Comparison of ENCODE assay signal across 26 mouse cellular contexts in genomic region chr12:27909417-27910100, GRCm38 (mm10).
A peak's percentile ranks its signal among the peaks of the same experiment; 100 is the strongest.
DNase-seq lines count a peak whose midpoint lies in the region; ATAC-seq lines count a peak whose summit lies in the region.
"Had no signal": no experiment of that assay in that cellular context is flagged by ENCODE, and none has a peak within 500 bp of the region (broad histone marks: within the 10 kb centered on the region; RNA-seq: fewer than 3 reads in every experiment).

No protein-coding gene starts in this region.

- H3K4me2 ChIP-seq in forebrain, embryonic 13.5 days = no peak overlapping the region
- no peak overlapping the region for H3K4me2 ChIP-seq in forebrain, embryonic 15.5 days (replicated peaks)
- no peak overlapping the region for H3K4me2 ChIP-seq in forebrain, embryonic 12.5 days
- H3K4me2 ChIP-seq in forebrain, embryonic 16.5 days (ENCODE audit: low read length) = no peak overlapping the region
- H3K4me2 ChIP-seq: embryonic facial prominence, embryonic 13.5 days; embryonic facial prominence, embryonic 15.5 days had no signal

- H3K36me3 ChIP-seq in forebrain, embryonic 13.5 days (ENCODE audit: poor library complexity, severe bottlenecking) = no peaks in the 10 kb centered on the region
- no peaks in the 10 kb centered on the region for H3K36me3 ChIP-seq in forebrain, embryonic 10.5 days (replicated peaks)
- H3K36me3 ChIP-seq in forebrain, embryonic 15.5 days = no peaks in the 10 kb centered on the region
- H3K36me3 ChIP-seq in forebrain, embryonic 12.5 days (replicated peaks) = no peaks in the 10 kb centered on the region
- H3K36me3 ChIP-seq in forebrain, embryonic 16.5 days (ENCODE audit: control insufficient read depth, insufficient read depth) = no peaks in the 10 kb centered on the region
- no peaks in the 10 kb centered on the region for H3K36me3 ChIP-seq in hindbrain, embryonic 10.5 days
- H3K36me3 ChIP-seq: embryonic facial prominence, embryonic 13.5 days; embryonic facial prominence, embryonic 15.5 days; G1E had no signal

- peaks cover 13% of the 10 kb centered on the region; the same call in 1 of the 2 replicates for H3K4me1 ChIP-seq in forebrain, embryonic 13.5 days
- peaks cover 14% of the 10 kb centered on the region for H3K4me1 ChIP-seq in forebrain, embryonic 10.5 days
- H3K4me1 ChIP-seq in forebrain, embryonic 15.5 days = peaks cover 10% of the 10 kb centered on the region; the same call in 1 of the 2 replicates
- H3K4me1 ChIP-seq in forebrain, embryonic 12.5 days = peaks cover 7% of the 10 kb centered on the region; the same call in 1 of the 2 replicates
- peaks cover 8% of the 10 kb centered on the region for H3K4me1 ChIP-seq in forebrain, embryonic 16.5 days (replicated peaks; ENCODE audit: control insufficient read depth, insufficient read depth, low read length)
- no peaks in the 10 kb centered on the region for H3K4me1 ChIP-seq in hindbrain, embryonic 10.5 days (replicated peaks)
- H3K4me1 ChIP-seq: embryonic facial prominence, embryonic 13.5 days; embryonic facial prominence, embryonic 15.5 days had no signal

- 19% methylated on average over 5 of the region's 5 CpGs for WGBS in forebrain, embryonic 13.5 days
- 72% methylated on average over 5 of the region's 5 CpGs for WGBS in forebrain, embryonic 10.5 days
- 17% methylated on average over 5 of the region's 5 CpGs for WGBS in forebrain, embryonic 15.5 days
- 39% methylated on average over 5 of the region's 5 CpGs for WGBS in forebrain, embryonic 12.5 days
- WGBS in forebrain, embryonic 16.5 days = 17% methylated on average over 5 of the region's 5 CpGs
- WGBS in hindbrain, embryonic 10.5 days = 82% methylated on average over 5 of the region's 5 CpGs

- DNase-seq in forebrain, embryonic 10.5 days (ENCODE audit: extremely low spot score, low spot score) = no peak
- DNase-seq in brain, adult 2 months (ENCODE audit: low read depth, low spot score) = peak; percentile 20
- DNase-seq in hindbrain, embryonic 10.5 days (ENCODE audit: low spot score) = no peak
- no peak for DNase-seq in spleen, postnatal 36 days (ENCODE audit: low spot score in 2 of 2)
- DNase-seq: adrenal gland, adult 8-10 months; adrenal gland, postnatal 14 days; B cell, adult 2 months; cerebellum, adult 11 months; cerebellum, adult 18-20 months; cerebellum, adult 8-10 months; cerebellum, adult 9-11 months; cerebellum, postnatal 14 days; cerebellum, postnatal 36 days; embryo, embryonic 11 days had no signal

- no peak overlapping the region for H3K9ac ChIP-seq in forebrain, embryonic 13.5 days
- H3K9ac ChIP-seq in forebrain, embryonic 15.5 days (replicated peaks) = no peak overlapping the region
- no peak overlapping the region for H3K9ac ChIP-seq in forebrain, embryonic 12.5 days
- H3K9ac ChIP-seq in forebrain, embryonic 16.5 days (replicated peaks; ENCODE audit: low read depth, low read length) = no peak overlapping the region
- H3K9ac ChIP-seq: embryonic facial prominence, embryonic 13.5 days; embryonic facial prominence, embryonic 15.5 days had no signal

- no peaks in the 10 kb centered on the region for H3K9me3 ChIP-seq in forebrain, embryonic 13.5 days (replicated peaks)
- H3K9me3 ChIP-seq in forebrain, embryonic 10.5 days = no peaks in the 10 kb centered on the region
- no peaks in the 10 kb centered on the region for H3K9me3 ChIP-seq in forebrain, embryonic 15.5 days
- no peaks in the 10 kb centered on the region for H3K9me3 ChIP-seq in forebrain, embryonic 12.5 days
- no peaks in the 10 kb centered on the region for H3K9me3 ChIP-seq in forebrain, embryonic 16.5 days (ENCODE audit: control insufficient read depth, low read length)
- no peaks in the 10 kb centered on the region for H3K9me3 ChIP-seq in hindbrain, embryonic 10.5 days
- H3K9me3 ChIP-seq: embryonic facial prominence, embryonic 13.5 days; embryonic facial prominence, embryonic 15.5 days had no signal

- H3K4me3 ChIP-seq in forebrain, embryonic 13.5 days = no peak overlapping the region
- no peak overlapping the region for H3K4me3 ChIP-seq in forebrain, embryonic 10.5 days
- H3K4me3 ChIP-seq in forebrain, embryonic 15.5 days = no peak overlapping the region
- no peak overlapping the region for H3K4me3 ChIP-seq in forebrain, embryonic 12.5 days (replicated peaks)
- no peak overlapping the region for H3K4me3 ChIP-seq in forebrain, embryonic 16.5 days (replicated peaks; ENCODE audit: low read length)
- no peak overlapping the region for H3K4me3 ChIP-seq in hindbrain, embryonic 10.5 days
- H3K4me3 ChIP-seq: embryonic facial prominence, embryonic 13.5 days; embryonic facial prominence, embryonic 15.5 days; erythroblast, embryonic 14.5 days had no signal

- no peak overlapping the region for H3K27ac ChIP-seq in forebrain, embryonic 13.5 days
- no peak overlapping the region for H3K27ac ChIP-seq in forebrain, embryonic 10.5 days
- H3K27ac ChIP-seq in forebrain, embryonic 15.5 days (replicated peaks) = peak overlapping the region; percentile 62
- H3K27ac ChIP-seq in forebrain, embryonic 12.5 days = no peak overlapping the region
- peak overlapping the region; percentile 67 for H3K27ac ChIP-seq in forebrain, embryonic 16.5 days (ENCODE audit: low read length)
- no peak overlapping the region for H3K27ac ChIP-seq in hindbrain, embryonic 10.5 days
- H3K27ac ChIP-seq: embryonic facial prominence, embryonic 13.5 days; embryonic facial prominence, embryonic 15.5 days had no signal

- peak; percentile 65 for ATAC-seq in forebrain, embryonic 13.5 days
- peak; percentile 53; the same call in 1 of the 2 replicates for ATAC-seq in forebrain, embryonic 15.5 days (replicated peaks)
- ATAC-seq in forebrain, embryonic 12.5 days (ENCODE audit: low FRiP score) = no peak
- ATAC-seq in forebrain, embryonic 16.5 days = peak; percentile 68
- ATAC-seq: activated CD4-positive, CD25-positive, alpha-beta regulatory T cell, adult 4 months; CD4-positive, CD25-positive, alpha-beta regulatory T cell, adult 4 months; Patski had no signal

- H3K27me3 ChIP-seq in forebrain, embryonic 13.5 days = no peaks in the 10 kb centered on the region
- H3K27me3 ChIP-seq in forebrain, embryonic 10.5 days (ENCODE audit: poor library complexity, severe bottlenecking) = no peaks in the 10 kb centered on the region
- H3K27me3 ChIP-seq in forebrain, embryonic 15.5 days = no peaks in the 10 kb centered on the region
- H3K27me3 ChIP-seq in forebrain, embryonic 12.5 days = no peaks in the 10 kb centered on the region
- no peaks in the 10 kb centered on the region for H3K27me3 ChIP-seq in forebrain, embryonic 16.5 days (replicated peaks; ENCODE audit: control insufficient read depth, insufficient read depth, low read length)
- H3K27me3 ChIP-seq in hindbrain, embryonic 10.5 days (ENCODE audit: insufficient read depth, poor library complexity, severe bottlenecking) = no peaks in the 10 kb centered on the region
- H3K27me3 ChIP-seq: CH12.LX; embryonic facial prominence, embryonic 13.5 days; embryonic facial prominence, embryonic 15.5 days; Patski had no signal

Comparison
In these comparisons a context has a peak if more than half of its experiments do, and no peak if none do; other contexts are left out.
1. H3K27ac ChIP-seq: peak in forebrain, embryonic 15.5 days (single experiment) and forebrain, embryonic 16.5 days (single experiment); none in forebrain, embryonic 13.5 days (single experiment), forebrain, embryonic 10.5 days (single experiment), forebrain, embryonic 12.5 days (single experiment) and hindbrain, embryonic 10.5 days (single experiment).